Mouse (Mus musculus): ENCODE data around the gene Lpin2.

GRCm38 (mm10) chr17:71144322-71145116, 37.8 kb upstream of the Lpin2 start:
- TF ChIP-seq CHD2 (IDR thresholded peaks at IDR 0.05; ENCODE audit: low read length) (no peak), CTCF (IDR thresholded peaks at IDR 0.05 in 2 of 3, conservative IDR thresholded peaks at IDR 0.05 in 1 of 3; ENCODE audit: control insufficient read depth in 1 of 3, insufficient read depth in 1 of 3, low read depth in 2 of 3, low read length in 3 of 3, poor library complexity in 1 of 3, severe bottlenecking in 1 of 3) (no peak)
